Mouse (Mus musculus) urinary bladder, postnatal 0 days (tissue): ENCODE measurements around the gene Slco4c1. TPM values are rescaled to one million over a fixed set of nuclear protein-coding genes. Genes with fewer than 3 reads are reported as not detected.

Source experiments
- polyA plus RNA-seq: library from polyadenylated mRNA; unstranded; fragments of >200 nt; fragmentation: Nextera tagmentation; extraction: Ambion mirVana; gene quantifications from 2 replicates; pipeline ENCODE4 v1.2.1, GENCODE M21; 2015

Slco4c1 gene
- polyA plus RNA-seq: not detected in 2 replicates

GRCm38 (mm10) chr1:96871528-96872360 is at the start of gene Slco4c1:
Gene Slco4c1, minus strand, starts transcription at chr1:96872171.

